Mouse (Mus musculus) cerebellum, adult 18-20 months (tissue): ENCODE measurements around the gene Mrpl53.

Experiments
- DNase-seq, 2 experiments: peaks; one replicate each; pipeline ENCODE4 v3.0.0; 2021

The Mrpl53 gene

DNA sequence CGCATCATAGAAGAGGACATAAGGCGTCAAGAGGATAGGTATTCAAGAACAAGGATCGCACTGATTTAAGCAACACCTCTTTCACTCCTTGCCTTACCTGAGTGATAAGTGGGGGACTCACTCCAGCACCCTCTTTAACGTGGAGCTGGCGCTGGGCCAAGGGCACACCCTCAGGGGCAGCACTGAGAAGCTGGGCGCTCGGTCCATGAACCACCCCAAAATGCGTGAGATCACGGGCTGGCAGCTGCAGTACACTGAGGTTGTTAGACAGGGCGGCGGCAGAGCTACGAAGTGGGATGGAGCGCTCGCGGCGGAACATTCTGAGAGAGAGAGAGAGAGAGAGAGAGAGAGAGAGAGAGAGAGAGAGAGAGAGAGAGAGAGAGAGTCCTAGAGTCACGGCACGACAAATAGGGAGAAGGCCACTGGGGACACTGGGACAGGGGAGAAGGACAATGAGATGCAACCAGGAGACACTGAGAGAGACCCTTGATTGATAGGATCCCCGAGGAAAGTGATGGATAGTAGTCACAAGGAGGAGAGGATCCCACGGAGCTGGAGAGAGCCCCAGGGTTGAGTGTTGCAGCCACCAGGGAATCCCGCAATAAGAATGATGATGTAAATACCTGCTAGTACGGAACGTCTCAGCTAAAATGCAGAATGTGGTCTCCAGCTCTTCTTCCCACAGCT is 46.9 kb downstream of the Mrpl53 start:
- peak; percentile 31 to 45 for DNase-seq

DNA sequence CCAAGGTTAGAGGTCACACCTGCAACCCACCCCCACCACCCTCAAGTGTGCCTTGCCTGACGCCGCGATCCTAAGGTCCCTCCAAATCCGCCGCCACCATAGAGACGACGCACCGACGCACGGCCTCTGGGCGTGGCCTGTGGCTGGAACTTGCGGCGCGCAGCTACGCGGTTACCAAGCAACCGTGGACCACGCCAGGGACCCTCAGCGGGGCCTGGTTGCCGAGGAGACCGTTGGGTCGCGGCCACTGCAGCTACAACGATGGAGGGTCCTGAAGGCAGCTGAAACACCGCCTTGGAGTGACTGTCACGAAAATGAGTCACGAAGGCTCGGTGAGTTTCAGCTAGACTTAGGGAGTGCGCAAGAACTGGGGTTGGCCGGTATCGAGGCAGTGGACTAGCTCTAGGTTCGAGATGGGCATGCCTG is 47.4 kb downstream of the Mrpl53 start, which contains the start of the genes Wdr54 and 1700003E16Rik:
Wdr54 (minus strand) TSS at position 139 of the 426 bp plus-strand sequence.
1700003E16Rik (plus strand) TSS at position 146 of the 426 bp plus-strand sequence.
- DNase-seq: peak; percentile 76 to 77

DNA sequence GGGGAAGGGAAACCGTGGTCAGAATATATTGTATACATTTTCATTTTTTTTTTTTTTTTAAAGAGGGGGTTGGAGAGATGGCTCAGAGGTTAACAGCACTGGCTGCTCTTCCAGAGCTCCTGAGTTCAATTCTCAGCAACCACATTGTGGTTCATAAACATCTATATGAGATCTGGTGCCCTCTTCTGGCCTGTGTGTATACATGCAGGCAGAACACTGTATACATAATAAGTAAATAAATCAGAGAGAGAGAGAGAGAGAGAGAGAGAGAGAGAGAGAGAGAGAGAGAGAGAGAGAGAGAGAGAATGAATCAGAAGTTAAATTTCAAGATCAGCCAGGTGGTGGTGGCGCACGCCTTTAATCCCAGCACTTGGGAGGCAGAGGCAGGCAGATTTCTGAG is 50.6 kb downstream of the Mrpl53 start:
- peak; percentile 44 to 48 for DNase-seq
